Mouse (Mus musculus): ENCODE measurements around the gene Gm39566.

- TF ChIP-seq POLR2A (IDR thresholded peaks at IDR 0.05; ENCODE audit: low read depth, low read length) (no peak), CTCF (IDR thresholded peaks at IDR 0.05; ENCODE audit: extremely low read depth, insufficient read length, insufficient replicate concordance, low read depth, low read length) (no peak)
Observed at GRCm38 (mm10) chr11:69810280-69810679, 4.8 kb downstream of the Gm39566 start.
